Mouse (Mus musculus): ENCODE results near the gene Fancd2. TPM values are rescaled to one million over a fixed set of nuclear protein-coding genes. Genes with fewer than 3 reads are reported as not detected.

The Fancd2 gene
- polyA plus RNA-seq, 1 experiment = 4.3 TPM

- peak; percentile 82 to 94 for DNase-seq (ENCODE audit: extremely low spot score in 1 of 2, low spot score in 1 of 2)
These were observed 73.1 kb downstream of the Fancd2 start, which contains the start of gene Brk1 for GRCm38 (mm10) chr6:113604432-113605223. Gene Brk1 (plus strand): TSS chr6:113604772.

DNA sequence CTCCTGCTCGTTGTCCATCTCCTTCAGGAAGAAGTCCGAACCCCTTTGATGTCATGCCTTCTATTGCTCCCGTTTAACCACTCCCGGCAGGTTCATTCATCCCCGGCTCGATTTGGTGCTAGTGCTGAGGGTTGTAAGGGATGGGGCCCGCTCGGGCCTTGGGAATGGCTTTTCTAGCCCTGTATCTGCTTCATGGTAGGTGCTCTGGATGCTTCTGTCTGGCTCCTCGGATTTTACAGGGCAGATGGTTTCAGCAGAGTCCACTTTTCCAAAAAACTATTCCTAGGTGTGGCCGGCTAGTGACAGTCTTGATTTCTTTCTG, 73.7 kb downstream of the Fancd2 start:
- no peak for DNase-seq (ENCODE audit: extremely low spot score in 1 of 2, low spot score in 1 of 2)

- no peak for DNase-seq (ENCODE audit: extremely low spot score in 1 of 2, low spot score in 1 of 2)
These were observed 77.4 kb downstream of the Fancd2 start for GRCm38 (mm10) chr6:113608871-113609270.

- peak in 1 of 2 experiments; percentile 52 for DNase-seq (ENCODE audit: extremely low spot score in 1 of 2, low spot score in 1 of 2)
These were observed 77.8 kb downstream of the Fancd2 start for GRCm38 (mm10) chr6:113609293-113609692.

- DNase-seq (ENCODE audit: extremely low spot score in 1 of 2, low spot score in 1 of 2) = peak; percentile 74 to 79
These were observed 80.9 kb downstream of the Fancd2 start for GRCm38 (mm10) chr6:113612258-113612969.

DNA sequence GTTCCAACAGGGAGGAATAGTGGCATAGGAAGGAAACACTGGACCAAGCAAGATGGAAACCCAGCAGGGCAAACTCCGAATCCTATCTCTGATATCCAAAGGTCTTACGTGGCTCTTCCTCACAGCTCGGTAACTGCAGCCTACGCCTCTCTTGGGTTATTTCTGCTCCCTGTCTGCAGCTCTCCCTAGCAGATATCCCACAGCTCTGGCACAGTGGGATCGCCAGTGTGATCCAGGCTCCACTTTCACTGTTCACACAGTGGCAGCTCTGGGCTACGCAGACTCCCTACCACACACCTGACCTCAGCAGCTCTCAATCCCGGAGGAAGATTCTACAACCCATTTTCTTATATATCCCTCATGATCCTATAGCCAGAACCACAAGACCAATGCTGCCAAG, 82.7 kb downstream of the Fancd2 start:
- no peak for DNase-seq (ENCODE audit: extremely low spot score in 1 of 2, low spot score in 1 of 2)

- DNase-seq (ENCODE audit: extremely low spot score in 1 of 2, low spot score in 1 of 2) = no peak
These were observed 83.5 kb downstream of the Fancd2 start for GRCm38 (mm10) chr6:113614997-113615396.

GRCm38 (mm10) chr6:113615489-113615888, 84.0 kb downstream of the Fancd2 start:
- DNase-seq (ENCODE audit: extremely low spot score in 1 of 2, low spot score in 1 of 2) = no peak

DNA sequence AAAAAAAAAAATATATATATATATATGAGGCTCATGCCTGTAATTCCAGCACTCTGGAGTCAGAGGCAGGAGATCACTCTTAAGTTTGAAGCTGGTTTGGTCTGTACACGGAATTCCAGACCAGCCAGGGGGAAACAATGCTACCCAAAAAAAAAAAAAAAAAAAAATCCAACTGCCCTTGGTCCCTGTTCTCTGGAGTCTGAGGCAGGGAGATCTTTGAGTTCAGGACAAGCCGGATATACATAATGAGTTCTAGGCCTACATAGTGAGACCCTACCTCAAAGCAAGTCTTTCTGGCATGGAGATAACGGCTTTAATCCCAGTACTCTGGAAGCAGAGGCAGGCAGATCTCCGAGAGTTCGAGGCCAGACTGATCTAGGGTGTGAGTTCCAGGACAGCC, 91.9 kb downstream of the Fancd2 start:
- DNase-seq (ENCODE audit: extremely low spot score in 1 of 2, low spot score in 1 of 2) = no peak

DNA sequence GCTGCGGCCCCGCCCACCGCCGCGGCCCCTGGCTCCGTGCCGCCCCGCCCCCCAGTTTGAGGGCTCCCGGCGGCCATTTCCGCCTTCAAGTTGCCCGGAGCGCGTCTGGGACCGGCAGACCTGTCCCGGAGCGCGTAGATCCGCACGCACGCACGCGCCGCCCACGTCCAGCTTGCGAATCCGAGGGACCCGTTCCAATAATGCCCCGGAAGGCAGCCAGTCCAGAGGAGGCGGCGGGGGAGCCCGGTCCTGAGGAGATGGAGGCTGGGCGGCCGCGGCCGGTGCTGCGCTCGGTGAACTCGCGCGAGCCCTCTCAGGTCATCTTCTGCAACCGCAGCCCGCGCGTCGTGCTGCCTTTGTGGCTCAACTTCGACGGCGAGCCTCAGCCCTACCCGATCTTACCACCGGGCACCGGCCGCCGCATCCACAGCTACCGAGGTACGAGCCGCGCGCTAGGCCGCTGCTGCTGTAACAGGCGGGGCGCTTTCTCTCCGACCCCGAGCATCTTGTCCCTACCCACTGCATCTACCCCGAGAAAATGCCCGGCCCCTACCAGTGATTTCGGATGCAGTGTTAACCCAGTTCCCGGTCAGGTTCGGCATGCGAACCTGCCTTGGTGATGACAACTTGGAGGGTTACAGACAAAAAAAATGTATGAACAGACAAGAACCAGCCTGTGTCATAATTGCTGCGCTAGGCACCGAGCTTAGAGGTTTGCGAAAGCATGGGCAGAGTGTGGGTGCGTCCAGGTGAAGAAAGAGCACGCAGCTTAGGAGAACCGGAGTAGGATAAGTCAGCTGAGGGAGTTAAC, 92.7 kb downstream of the Fancd2 start, which contains the start of gene Vhl:
Gene Vhl (plus strand): TSS at position 19 of the 811 bp plus-strand sequence.
- peak in 1 of 2 experiments; percentile 86 for DNase-seq (ENCODE audit: extremely low spot score in 1 of 2, low spot score in 1 of 2)

DNA sequence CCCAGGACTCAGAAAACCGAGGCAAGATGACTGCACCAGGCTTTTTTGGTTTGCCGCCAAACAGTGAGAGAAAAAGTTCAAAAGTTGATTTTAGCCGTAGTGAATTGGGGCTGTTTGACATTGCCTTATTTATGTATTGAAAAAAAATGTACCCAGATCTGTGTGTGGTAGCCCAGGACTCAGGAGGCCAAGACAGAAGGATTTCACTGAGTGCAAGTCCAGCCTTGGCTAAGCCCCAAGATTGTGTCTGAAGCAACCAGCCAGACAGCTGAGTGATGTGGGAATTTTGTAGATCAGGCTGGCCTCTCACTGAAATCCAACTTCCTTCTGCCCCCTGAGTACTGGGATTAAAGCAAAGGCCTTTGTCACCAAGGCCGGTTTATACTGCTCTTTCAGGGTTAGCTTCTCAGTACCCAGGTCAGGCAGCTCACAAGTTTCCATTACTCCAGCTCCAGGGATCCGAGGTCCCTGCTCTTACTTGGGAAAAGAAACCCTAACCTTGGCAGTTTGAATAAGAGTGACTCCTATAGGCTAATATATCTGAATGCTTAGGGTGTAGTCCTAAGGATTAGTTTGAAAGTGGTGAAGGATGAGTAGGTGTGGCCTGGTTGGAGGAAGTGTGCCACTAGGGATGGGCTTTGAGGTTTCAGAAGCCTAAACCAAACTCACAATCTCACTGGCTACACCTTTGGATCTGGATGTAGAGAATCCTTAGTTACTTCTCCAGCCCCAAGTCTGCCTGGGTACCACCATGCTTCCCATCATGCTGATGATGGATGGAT, 93.7 kb downstream of the Fancd2 start:
- DNase-seq (ENCODE audit: extremely low spot score in 1 of 2, low spot score in 1 of 2) = no peak

DNA sequence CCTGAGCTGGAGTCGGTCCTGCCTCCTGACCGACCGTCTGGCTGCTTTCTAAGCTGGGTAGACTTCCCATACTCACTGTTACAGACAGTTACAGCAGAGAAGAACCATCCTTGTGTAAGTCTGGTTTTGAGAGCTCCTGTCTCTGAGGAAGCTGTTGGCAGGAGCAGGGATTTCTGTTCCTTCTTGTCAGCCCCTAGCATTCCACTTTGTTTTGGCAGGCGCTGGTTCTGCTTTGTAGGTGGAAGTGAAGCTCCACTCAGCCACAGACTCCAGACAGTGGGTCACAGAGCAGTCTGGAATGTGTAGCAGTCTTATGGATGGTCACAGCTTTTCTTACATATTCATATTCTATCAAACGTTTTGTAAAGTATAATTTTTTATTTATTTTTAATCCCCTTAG, 98.8 kb downstream of the Fancd2 start:
- peak in 1 of 2 experiments; percentile 50 for DNase-seq (ENCODE audit: extremely low spot score in 1 of 2, low spot score in 1 of 2)

GRCm38 (mm10) chr6:113632863-113633262, 101.4 kb downstream of the Fancd2 start:
- DNase-seq (ENCODE audit: extremely low spot score in 1 of 2, low spot score in 1 of 2) = no peak

GRCm38 (mm10) chr6:113638302-113639040, 107.0 kb downstream of the Fancd2 start, which contains the start of gene Irak2:
Gene Irak2 (plus strand): TSS chr6:113638467.
- peak; percentile 85 to 96 for DNase-seq (ENCODE audit: extremely low spot score in 1 of 2, low spot score in 1 of 2)

DNA sequence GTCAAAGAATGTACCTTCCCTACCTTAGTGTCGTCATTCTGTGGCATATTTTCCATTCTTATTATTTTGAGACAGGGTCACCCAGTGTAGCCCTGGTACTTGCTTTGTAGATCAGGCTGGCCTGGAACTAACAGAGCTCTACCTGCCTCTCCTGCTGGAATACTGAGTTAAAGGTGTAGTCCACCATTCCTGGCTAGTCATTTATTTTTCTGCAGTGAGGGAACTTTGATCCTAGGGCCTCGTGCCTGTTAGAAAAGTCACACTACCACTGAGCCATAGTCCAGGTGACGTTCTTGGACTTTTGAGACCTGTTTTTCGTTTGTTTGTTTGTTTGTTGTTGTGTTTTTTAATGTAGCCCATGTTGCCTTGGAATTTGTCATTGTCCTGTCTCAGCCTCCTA, 107.7 kb downstream of the Fancd2 start:
- no peak for DNase-seq (ENCODE audit: extremely low spot score in 1 of 2, low spot score in 1 of 2)

DNA sequence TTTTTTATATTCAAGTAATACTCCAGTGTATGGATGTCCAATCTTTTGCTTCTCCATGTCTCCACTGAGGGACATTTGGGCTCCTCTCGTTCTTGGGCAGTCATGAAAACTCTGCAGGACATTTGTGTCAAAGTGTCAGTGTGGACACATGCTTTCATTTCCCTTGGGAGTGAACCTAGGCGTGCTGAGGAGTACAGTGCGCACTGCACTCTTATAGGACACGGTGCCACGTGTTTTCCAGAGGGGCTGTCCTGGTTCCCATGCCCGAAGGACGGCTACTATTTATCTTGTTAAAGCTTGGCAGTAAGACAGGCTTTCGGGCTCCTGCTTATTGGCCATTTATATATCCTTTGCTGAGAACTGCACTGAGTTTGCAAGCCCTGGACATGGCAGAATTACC, 111.1 kb downstream of the Fancd2 start:
- no peak for DNase-seq (ENCODE audit: extremely low spot score in 1 of 2, low spot score in 1 of 2)

DNA sequence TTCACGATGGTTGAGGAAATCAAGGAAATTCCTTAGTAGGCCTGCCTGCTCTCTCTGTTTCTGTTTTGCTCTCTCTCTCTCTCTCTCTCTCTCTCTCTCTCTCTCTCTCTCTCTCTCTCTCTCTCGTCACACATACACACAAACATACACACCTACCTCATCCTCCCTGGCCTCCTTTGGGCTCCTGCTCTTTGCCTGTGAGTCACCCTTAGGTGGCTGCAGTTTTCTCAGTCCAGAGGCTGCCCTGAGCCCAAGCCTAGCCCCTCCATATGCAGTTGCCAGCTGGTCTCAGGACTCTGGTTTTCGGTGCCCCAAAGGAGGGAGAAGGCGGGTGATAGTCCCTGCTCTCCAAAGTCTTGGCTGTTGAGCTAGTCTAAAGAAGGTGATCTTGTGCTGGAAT, 111.5 kb downstream of the Fancd2 start:
- no peak for DNase-seq (ENCODE audit: extremely low spot score in 1 of 2, low spot score in 1 of 2)

DNA sequence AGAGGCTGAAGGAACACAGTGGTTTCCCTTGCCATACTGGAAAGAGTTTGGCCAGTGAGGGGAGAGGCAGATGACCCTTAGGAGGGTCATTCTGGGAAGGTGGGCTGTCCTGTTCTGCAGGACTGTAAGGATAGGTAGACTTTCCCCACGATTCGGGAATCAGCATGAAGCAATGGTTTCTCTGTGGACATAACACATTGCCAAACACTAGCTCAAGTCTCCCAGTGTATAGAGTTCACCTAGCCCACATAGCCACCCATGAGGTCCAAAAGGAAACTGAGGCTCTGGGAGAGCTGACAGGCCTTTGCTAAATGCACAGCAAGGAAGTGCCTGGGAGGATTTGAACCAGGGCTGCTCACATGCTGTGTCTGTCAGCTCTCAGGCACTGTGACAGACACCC, 112.5 kb downstream of the Fancd2 start:
- no peak for DNase-seq (ENCODE audit: extremely low spot score in 1 of 2, low spot score in 1 of 2)

- DNase-seq (ENCODE audit: extremely low spot score in 1 of 2, low spot score in 1 of 2) = no peak
These were observed 113.3 kb downstream of the Fancd2 start for GRCm38 (mm10) chr6:113644808-113645207.
